Mouse (Mus musculus) embryonic facial prominence, embryonic 14.5 days (tissue): ENCODE measurements at regions not wholly inside any gene's neighbourhood (a gene's known extent, or its start where the extent isn't known, plus 50 kb on each side); places are given as distances from the start of the nearest gene placed in this dataset.

Experiments
- ATAC-seq: fragments of 200-750 bp; cut with Nextera tagmentation; 2 replicates; pipeline ENCODE4 v1.8.0; 2017; ENCODE audit warnings: low read depth, moderate number of reproducible peaks, moderate TSS enrichment
- DNase-seq: peaks from one replicate; pipeline ENCODE4 v3.0.0-alpha.2; 2015; ENCODE audit warnings: low spot score
- H3K27ac ChIP-seq: fragments of 300-500 bp; sonication (generic); replicated peaks from 2 replicates; pipeline ENCODE4 v1.5.1; 2014; ENCODE audit warnings: low read depth, mild to moderate bottlenecking, low read length, moderate library complexity
- H3K27me3 ChIP-seq: fragments of 300-500 bp; sonication (generic); replicated peaks from 2 replicates; pipeline ENCODE4 v1.6.1; 2014; ENCODE audit warnings: low read length; ENCODE audit not compliant: control insufficient read depth, insufficient read depth
- H3K36me3 ChIP-seq: fragments of 300-500 bp; sonication (generic); 2 replicates; pipeline ENCODE4 v1.6.1; 2014; ENCODE audit warnings: low read length, mixed read lengths; ENCODE audit not compliant: control insufficient read depth, insufficient read depth
- H3K4me1 ChIP-seq: fragments of 300-500 bp; sonication (generic); 2 replicates; pipeline ENCODE4 v1.6.1; 2014; ENCODE audit warnings: antibody characterized with exemption, low read length; ENCODE audit not compliant: control insufficient read depth, insufficient read depth
- H3K4me2 ChIP-seq: fragments of 300-500 bp; sonication (generic); 2 replicates; pipeline ENCODE4 v1.6.1; 2014; ENCODE audit warnings: low read depth, mild to moderate bottlenecking, low read length, moderate library complexity, mixed read lengths
- H3K4me3 ChIP-seq: fragments of 300-500 bp; sonication (generic); 2 replicates; pipeline ENCODE4 v1.5.1; 2014; ENCODE audit warnings: low read depth, mild to moderate bottlenecking, low read length
- H3K9ac ChIP-seq: fragments of 300-500 bp; sonication (generic); 2 replicates; pipeline ENCODE4 v1.6.1; 2014; ENCODE audit warnings: low read depth, mild to moderate bottlenecking, low read length, moderate library complexity, mixed read lengths
- H3K9me3 ChIP-seq: fragments of 300-500 bp; sonication (generic); 2 replicates; pipeline ENCODE4 v1.6.1; 2016; ENCODE audit warnings: low read length; ENCODE audit not compliant: control insufficient read depth
- WGBS: fragments of 180-500 bp; shearing (Covaris S2); extraction: QIAGEN DNeasy Blood & Tissue Kit; methylation state at CpG from one replicate; pipeline ENCODE4 v1.1.7; 2014; 5-methylcytosine and 5-hydroxymethylcytosine counted together

DNA sequence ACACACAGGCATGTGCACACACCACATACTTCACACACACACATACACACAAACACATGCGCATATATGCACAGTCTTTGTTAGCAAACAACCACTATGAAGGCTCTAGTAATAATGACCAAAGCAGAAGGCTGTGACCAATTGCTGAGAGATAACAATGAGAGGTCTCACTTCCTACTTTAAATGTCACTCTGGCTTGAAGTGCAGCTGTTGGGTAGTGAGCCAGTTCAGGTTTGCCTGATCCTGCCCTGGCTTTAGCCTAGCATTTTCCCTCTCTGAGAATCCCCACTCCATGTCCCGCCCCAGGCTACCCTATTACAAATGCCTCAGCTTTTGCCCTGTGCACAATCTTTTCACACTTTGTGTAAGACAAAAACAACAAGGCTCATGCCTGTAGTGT lies 378.7 kb downstream of the Setd4 start:
- H3K9ac ChIP-seq: no peak overlapping the region
- DNase-seq: no peak
- H3K9me3 ChIP-seq: no peaks in the 10 kb centered on the region
- no peak overlapping the region for H3K4me2 ChIP-seq
- no peaks in the 10 kb centered on the region for H3K36me3 ChIP-seq
- no peaks in the 10 kb centered on the region for H3K4me1 ChIP-seq
- no peak overlapping the region for H3K4me3 ChIP-seq
- no peaks in the 10 kb centered on the region for H3K27me3 ChIP-seq
- no peak overlapping the region for H3K27ac ChIP-seq
- no peak for ATAC-seq
- 88% methylated on average over 2 of the region's 2 CpGs for WGBS

DNA sequence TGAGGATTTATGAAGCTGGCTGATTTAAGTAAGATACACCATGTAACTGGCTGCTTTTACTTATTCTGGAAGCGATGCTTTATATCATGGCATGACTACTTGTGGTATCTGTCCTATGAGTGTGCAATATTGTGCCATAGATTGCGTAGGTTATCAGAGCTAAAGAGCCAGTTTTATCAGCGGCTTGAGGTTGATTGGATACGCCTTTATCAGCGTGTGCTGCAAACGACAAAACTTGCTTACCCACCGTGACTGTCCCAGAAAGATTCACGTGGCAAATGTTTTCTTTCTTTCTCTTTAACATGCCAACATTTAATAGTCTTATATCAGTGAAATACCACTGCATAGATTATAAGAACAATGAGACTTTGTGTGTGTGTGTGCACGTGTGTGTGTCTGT lies 384.1 kb downstream of the Setd4 start:
- 88% methylated on average over 9 of the region's 9 CpGs for WGBS
- Histone ChIP-seq H3K4me3 (no peak overlapping the region), H3K9me3 (no peaks in the 10 kb centered on the region), H3K27me3 (no peaks in the 10 kb centered on the region), H3K9ac (no peak overlapping the region), H3K27ac (no peak overlapping the region), H3K4me2 (no peak overlapping the region), H3K36me3 (no peaks in the 10 kb centered on the region), H3K4me1 (no peaks in the 10 kb centered on the region)
- DNase-seq (no peak), ATAC-seq (no peak)

DNA sequence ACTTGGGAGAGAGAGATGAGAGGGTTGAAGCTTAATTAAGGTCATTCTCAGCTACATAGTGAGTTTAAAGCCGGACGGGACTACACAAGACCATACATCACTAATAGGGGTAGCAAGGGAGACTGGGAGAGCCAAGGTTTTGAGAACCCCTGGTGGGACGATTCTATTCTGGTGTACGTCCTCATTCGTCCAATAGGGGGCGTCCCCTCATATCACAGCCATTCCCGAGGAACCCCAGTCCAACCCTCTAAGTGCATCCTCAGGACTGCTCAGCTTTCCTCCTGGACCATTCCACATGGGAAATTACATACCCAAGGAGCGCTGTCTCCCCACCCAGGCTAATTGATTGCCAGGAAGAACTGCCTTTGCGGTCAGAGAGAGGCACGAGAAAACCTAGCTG lies 385.5 kb downstream of the Setd4 start:
- DNase-seq (no peak), ATAC-seq (no peak)
- no peak overlapping the region for H3K4me3 ChIP-seq
- no peaks in the 10 kb centered on the region for H3K4me1 ChIP-seq
- no peaks in the 10 kb centered on the region for H3K36me3 ChIP-seq
- no peaks in the 10 kb centered on the region for H3K27me3 ChIP-seq
- H3K9me3 ChIP-seq: no peaks in the 10 kb centered on the region
- H3K4me2 ChIP-seq: no peak overlapping the region
- no peak overlapping the region for H3K27ac ChIP-seq
- WGBS: 61% methylated on average over 10 of the region's 10 CpGs
- no peak overlapping the region for H3K9ac ChIP-seq

DNA sequence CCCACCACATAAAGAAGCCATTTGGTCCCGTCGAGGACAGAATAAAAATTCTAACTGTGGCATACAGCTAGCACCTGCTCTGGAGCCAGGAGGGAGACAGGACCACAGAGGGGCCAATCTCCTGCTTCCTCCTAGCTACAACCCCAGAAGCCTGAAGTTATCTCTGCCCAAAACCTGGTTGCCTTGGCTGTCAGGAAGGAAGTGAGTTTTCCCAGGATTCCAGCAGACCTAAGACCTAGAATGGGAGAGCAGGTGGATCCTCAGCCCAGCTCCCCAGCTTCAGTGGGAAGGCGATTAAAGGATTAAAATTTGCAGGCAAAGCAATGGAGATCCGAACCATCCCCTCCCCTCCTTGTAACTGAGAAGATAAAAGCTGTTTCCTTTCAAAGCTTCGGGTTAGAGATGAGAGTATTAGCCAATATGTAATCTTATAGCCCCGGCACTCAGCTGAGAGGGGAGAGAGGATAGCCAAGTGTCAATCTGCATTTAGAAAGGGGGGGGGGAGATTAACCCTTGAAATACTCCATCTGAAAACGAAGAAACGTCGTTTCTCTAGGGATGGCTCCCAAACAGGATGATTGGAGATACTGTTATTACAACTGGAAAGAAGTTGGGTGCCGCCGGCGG lies 386.1 kb downstream of the Setd4 start:
- ATAC-seq (no peak), DNase-seq (peak; percentile 59)
- H3K9ac ChIP-seq: no peak overlapping the region
- no peaks in the 10 kb centered on the region for H3K27me3 ChIP-seq
- no peaks in the 10 kb centered on the region for H3K36me3 ChIP-seq
- H3K4me3 ChIP-seq: no peak overlapping the region
- no peaks in the 10 kb centered on the region for H3K9me3 ChIP-seq
- no peak overlapping the region for H3K4me2 ChIP-seq
- H3K27ac ChIP-seq: no peak overlapping the region
- H3K4me1 ChIP-seq: no peaks in the 10 kb centered on the region
- WGBS: 36% methylated on average over 12 of the region's 12 CpGs

DNA sequence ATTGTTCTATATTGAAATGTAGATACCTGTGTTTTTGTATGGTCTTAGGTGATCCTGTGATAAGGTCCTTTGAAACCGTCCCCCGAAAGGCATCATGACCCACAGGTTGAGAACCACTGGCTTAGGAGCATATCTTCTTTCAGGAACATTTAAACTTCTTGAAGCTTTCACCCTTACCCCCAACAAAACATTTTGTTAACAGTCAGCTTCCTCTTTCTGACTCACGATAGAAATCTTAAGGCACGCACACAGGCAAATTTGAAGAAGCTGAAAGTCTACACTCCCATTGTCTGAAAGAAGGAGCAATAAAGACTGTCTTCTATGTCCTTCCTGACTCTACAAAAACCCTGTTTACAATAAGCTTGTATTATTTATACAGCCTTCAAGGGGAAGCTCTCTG lies 388.2 kb downstream of the Setd4 start:
- H3K4me1 ChIP-seq: 0 out of 2 replicates have a peak, but pooled peaks cover 3% of the 10 kb centered on the region

DNA sequence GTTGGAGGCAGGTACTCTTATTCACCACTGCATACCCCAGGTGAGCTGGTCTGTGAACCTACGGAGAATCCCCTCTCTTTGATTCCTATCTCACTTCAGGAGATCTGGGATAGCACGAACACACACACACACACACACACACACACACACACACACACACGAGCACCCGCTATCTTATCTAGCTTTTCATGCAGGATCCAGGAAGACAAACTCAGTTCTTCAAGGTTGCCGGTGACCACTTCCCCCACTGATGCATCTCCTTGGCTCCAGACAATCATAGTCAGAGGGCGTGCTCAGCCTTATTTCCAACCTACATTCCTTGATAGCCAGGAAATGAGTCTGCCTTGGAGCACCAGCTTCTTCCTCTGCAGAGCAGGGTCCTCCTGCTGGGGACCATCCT lies 387.7 kb upstream of the Runx1 start:
- no peak for DNase-seq
- no peaks in the 10 kb centered on the region for H3K36me3 ChIP-seq
- 92% methylated on average over 6 of the region's 6 CpGs for WGBS
- H3K9me3 ChIP-seq: no peaks in the 10 kb centered on the region
- no peak overlapping the region for H3K27ac ChIP-seq
- 0 out of 2 replicates have a peak, but pooled peaks cover 3% of the 10 kb centered on the region for H3K4me1 ChIP-seq
- no peak for ATAC-seq
- H3K4me3 ChIP-seq: no peak overlapping the region
- H3K4me2 ChIP-seq: no peak overlapping the region
- no peaks in the 10 kb centered on the region for H3K27me3 ChIP-seq
- H3K9ac ChIP-seq: no peak overlapping the region

More for the DNA sequence above, 388.2 kb downstream of the Setd4 start:
- no peaks in the 10 kb centered on the region for H3K27me3 ChIP-seq
- 82% methylated on average over 4 of the region's 4 CpGs for WGBS
- H3K9me3 ChIP-seq: no peaks in the 10 kb centered on the region
- DNase-seq (no peak), ATAC-seq (no peak)
- H3K36me3 ChIP-seq: no peaks in the 10 kb centered on the region
- no peak overlapping the region for H3K4me3 ChIP-seq
- no peak overlapping the region for H3K9ac ChIP-seq
- no peak overlapping the region for H3K27ac ChIP-seq
- no peak overlapping the region for H3K4me2 ChIP-seq

DNA sequence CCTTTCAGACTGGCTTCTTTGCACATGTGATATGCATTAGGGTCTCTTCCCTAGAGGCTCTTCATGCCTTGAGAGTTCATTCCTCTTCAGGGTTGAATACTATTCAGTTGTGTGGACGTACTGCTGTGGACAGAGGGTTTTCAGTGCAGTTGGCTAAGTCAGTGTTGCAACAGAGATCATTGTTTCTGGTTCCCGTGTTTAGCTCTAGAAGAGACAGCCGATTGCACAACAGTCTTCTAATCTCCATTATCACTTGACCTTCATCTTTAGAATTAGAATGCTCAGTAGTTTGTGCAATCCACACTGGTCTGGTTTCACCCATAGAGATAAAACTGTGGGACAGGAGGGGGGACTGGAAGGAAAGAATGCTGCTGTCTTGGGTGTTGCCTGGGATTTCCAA lies 381.7 kb upstream of the Runx1 start:
- WGBS: 91% methylated on average over 3 of the region's 3 CpGs
- ATAC-seq: no peak
- Histone ChIP-seq H3K4me1 (0 out of 2 replicates have a peak, but pooled peaks cover 3% of the 10 kb centered on the region), H3K4me2 (no peak overlapping the region), H3K27ac (no peak overlapping the region), H3K27me3 (no peaks in the 10 kb centered on the region), H3K9ac (no peak overlapping the region), H3K4me3 (no peak overlapping the region), H3K9me3 (no peaks in the 10 kb centered on the region), H3K36me3 (no peaks in the 10 kb centered on the region)
- DNase-seq: no peak

DNA sequence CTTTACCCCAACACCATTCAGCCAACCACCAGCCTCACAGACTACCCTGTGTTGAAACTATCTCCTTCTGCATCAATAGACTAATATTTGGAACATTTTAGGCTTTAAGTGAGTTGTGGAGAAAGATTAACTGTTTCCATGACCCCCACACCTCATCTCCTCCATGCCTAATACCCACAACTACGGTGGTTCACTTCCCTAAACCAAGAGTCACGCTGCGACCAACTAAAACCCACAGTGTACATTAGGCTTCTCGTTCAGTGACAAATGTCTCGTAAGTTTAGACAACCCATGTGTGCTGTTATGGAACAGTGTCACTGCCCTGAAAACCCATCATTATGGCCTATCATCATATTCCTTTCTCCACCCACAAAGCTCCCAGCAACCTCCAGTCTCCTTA lies 381.3 kb upstream of the Runx1 start:
- 92% methylated on average over 5 of the region's 5 CpGs for WGBS
- no peak overlapping the region for H3K4me2 ChIP-seq
- DNase-seq (no peak), ATAC-seq (no peak)
- H3K4me1 ChIP-seq: 0 out of 2 replicates have a peak, but pooled peaks cover 3% of the 10 kb centered on the region
- no peak overlapping the region for H3K9ac ChIP-seq
- no peaks in the 10 kb centered on the region for H3K36me3 ChIP-seq
- H3K27me3 ChIP-seq: no peaks in the 10 kb centered on the region
- H3K4me3 ChIP-seq: no peak overlapping the region
- H3K27ac ChIP-seq: no peak overlapping the region
- no peaks in the 10 kb centered on the region for H3K9me3 ChIP-seq

DNA sequence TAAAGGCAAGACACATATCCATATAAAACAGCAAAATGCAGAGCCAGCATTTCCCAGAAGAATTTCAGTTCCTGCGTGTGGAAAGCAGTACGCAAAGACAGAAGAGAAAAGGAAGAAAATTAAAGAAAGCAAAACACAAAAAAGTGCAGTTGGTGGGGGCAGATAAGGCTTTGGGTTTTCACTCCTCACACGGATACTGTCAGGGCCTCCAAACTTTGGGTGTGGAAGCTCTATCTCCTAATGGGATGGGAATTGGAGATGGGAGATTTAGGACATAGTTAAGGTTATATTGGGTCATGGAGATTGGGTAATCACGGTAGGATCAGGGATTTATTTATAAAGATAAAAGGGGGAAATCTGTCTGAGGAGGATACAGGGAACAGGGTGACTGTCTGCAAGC lies 380.4 kb upstream of the Runx1 start:
- no peak overlapping the region for H3K4me2 ChIP-seq
- no peaks in the 10 kb centered on the region for H3K4me1 ChIP-seq
- no peaks in the 10 kb centered on the region for H3K9me3 ChIP-seq
- 85% methylated on average over 4 of the region's 4 CpGs for WGBS
- ATAC-seq: no peak
- H3K27me3 ChIP-seq: no peaks in the 10 kb centered on the region
- DNase-seq: no peak
- H3K27ac ChIP-seq: no peak overlapping the region
- no peak overlapping the region for H3K9ac ChIP-seq
- no peak overlapping the region for H3K4me3 ChIP-seq
- H3K36me3 ChIP-seq: no peaks in the 10 kb centered on the region
